Mouse (Mus musculus): ENCODE measurements at regions not wholly inside any gene's neighbourhood (a gene's known extent, or its start where the extent isn't known, plus 50 kb on each side); places are given as distances from the start of the nearest gene placed in this dataset.
"Not testable (repeated sequence)": the region's sequence is repeated elsewhere in the genome, so short reads cannot be mapped to it uniquely, and the experiment has no call there.

DNA sequence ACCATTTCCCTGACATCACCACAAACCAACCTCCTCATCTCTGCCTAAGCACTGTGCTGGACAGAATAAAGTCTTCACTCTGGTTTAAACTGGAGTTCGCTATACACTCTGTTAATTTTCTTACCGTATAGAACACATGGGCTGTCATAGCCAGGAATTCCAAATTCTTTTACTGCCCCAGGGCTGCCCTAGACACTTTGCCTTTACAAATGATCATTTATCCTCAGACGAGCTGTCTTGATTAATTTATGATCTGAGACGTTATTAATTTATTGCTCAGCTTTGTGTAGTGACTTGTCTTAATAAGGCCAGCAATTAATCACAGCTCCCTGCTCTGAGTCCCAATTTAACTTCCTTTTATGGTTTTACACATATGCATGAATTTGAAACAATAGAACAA is 125.2 kb upstream of the Lnx1 start:
- DNase-seq (ENCODE audit: low spot score in 2 of 2) = no peak

- no peak for DNase-seq (ENCODE audit: low spot score in 2 of 2)
Observed at GRCm38 (mm10) chr5:74825517-74826254, 123.0 kb upstream of the Lnx1 start.

GRCm38 (mm10) chr5:74823719-74824118 is 121.0 kb upstream of the Lnx1 start:
- no peak for DNase-seq (ENCODE audit: low spot score in 2 of 2)

- no peak for DNase-seq (ENCODE audit: low spot score in 2 of 2)
Observed at GRCm38 (mm10) chr5:74821969-74822368, 119.3 kb upstream of the Lnx1 start.

- peak in 1 of 2 experiments; percentile 51 for DNase-seq (ENCODE audit: low spot score in 2 of 2)
Observed at GRCm38 (mm10) chr5:74816523-74816922, 113.8 kb upstream of the Lnx1 start.

DNA sequence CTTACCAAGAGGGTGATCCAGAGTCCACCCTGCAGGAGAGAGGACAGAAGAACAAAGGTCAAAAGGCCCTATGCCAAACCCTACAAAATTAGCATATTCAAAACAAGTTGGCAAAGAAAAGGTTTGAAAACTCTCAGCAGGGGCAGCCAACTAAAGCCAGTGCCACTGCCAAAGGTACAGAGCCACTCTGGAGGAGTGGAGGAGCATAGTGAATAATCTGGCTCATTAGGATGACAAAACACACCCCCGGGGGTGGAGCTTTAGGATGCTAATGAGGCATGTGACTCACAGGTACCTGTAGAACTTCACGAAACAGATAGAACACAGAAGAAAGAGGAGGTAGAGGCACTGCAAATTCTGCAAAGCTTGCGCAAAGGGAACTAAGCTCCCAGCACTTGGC is 110.7 kb upstream of the Lnx1 start:
- DNase-seq (ENCODE audit: low spot score in 2 of 2) = no peak

- no peak for DNase-seq (ENCODE audit: low spot score in 2 of 2)
Observed at GRCm38 (mm10) chr5:74811046-74811445, 108.3 kb upstream of the Lnx1 start.

DNA sequence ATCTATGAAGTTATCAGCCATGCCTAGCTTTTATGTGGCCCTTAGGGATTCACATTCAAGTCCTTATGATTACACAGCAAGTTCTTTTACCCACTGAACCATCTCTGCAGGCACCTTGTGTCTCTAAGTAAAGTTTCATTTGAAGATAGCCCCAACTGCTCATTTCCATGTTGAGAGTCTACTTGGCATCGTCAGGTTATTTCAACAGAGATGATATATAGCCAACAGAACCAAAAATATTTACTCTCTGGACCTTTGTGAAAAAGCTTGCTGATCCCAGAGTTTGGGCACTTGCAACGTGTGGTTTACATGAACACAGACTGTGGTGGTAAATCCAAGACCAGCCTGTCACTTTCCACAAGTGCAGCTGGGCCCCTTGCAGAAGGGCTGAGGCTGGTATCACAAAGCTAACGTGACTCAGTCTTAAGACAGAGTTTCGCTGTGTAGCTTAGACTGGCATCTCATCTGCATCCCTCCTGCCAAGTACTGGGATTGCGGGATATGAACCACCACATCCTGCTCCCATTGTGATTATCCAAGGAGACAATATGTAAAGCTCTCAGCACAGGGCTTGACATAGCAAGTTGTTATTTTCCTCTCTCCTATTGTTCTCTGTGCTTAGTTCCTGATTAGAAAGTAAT is 105.0 kb upstream of the Lnx1 start:
- no peak for DNase-seq (ENCODE audit: low spot score in 2 of 2)

DNA sequence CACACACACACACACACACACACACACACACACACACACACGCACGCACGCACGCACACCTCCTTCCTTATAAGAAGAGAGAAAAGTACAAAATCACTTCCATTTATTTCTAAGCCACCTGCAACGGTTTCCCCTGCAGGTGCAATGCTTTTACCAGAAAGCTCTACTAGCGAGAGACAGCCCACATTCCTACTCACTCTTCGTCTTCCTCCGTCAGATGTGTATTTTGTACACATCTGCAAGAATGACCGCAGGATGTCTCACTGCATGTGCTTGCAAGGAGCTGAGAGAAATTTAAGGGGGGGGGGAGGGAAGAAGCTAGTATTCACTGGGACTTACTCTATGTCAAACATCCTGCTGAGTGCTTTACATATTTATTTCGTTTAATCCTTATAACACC is 99.2 kb upstream of the Lnx1 start:
- DNase-seq (ENCODE audit: low spot score in 2 of 2) = no peak

- no peak for DNase-seq (ENCODE audit: low spot score in 2 of 2)
Observed at GRCm38 (mm10) chr5:74800351-74800750, 97.6 kb upstream of the Lnx1 start.

GRCm38 (mm10) chr5:74796421-74797067 is 93.8 kb upstream of the Lnx1 start:
- DNase-seq (ENCODE audit: low spot score in 2 of 2) = peak in 1 of 2 experiments; percentile 21

- DNase-seq (ENCODE audit: low spot score in 2 of 2) = peak in 1 of 2 experiments; percentile 49
Observed at GRCm38 (mm10) chr5:74794726-74795125, 92.0 kb upstream of the Lnx1 start.

GRCm38 (mm10) chr5:74793431-74793830 is 90.7 kb upstream of the Lnx1 start:
- DNase-seq (ENCODE audit: low spot score in 2 of 2) = peak in 1 of 2 experiments; percentile 19

GRCm38 (mm10) chr5:74792936-74793335 is 90.2 kb upstream of the Lnx1 start:
- DNase-seq (ENCODE audit: low spot score in 2 of 2) = no peak

DNA sequence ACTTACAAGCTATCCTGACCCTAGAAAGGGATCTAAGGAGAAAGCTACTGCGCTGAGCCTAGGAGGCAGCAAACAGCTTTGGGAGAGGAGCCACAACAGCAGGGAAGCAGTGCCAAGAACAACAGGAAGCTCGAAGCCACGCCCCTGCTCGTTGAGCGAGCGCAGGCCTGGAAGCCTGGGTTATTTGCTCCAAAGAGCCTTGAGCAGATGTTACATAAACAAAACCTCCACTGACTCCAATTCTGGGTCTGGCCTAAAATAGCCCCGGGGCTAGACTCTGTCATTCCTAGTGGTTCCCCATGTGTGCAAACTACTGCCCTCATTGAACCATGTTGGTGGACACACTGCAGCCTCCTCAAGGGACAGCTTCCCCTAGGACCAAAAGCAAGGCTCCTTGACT is 89.6 kb upstream of the Lnx1 start:
- peak; percentile 82 to 90 for DNase-seq (ENCODE audit: low spot score in 2 of 2)

- not testable (repeated sequence) for DNase-seq (ENCODE audit: low spot score in 2 of 2)
Observed at GRCm38 (mm10) chr5:74790501-74790900, 87.8 kb upstream of the Lnx1 start.

DNA sequence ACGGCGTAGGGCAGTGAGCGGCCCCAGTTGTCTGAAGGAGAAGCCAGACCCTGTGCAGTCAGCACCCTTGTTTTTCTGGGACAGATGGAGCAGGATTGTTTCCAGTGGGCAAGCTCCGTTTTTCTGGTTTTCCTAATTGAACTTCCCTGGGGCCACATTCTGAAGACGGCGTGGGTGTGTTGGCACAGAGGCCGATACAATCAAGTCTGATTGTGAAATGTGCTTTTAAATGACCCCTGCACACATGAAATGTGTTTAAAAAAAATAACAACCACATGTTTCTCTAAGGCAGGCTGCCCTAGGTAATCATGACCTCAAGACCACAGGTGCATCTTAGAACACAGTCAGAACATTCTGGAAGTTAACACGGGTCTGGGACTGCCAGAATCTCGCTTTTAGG is 81.2 kb upstream of the Lnx1 start:
- peak in 1 of 2 experiments; percentile 52 for DNase-seq (ENCODE audit: low spot score in 2 of 2)

- no peak for DNase-seq (ENCODE audit: low spot score in 2 of 2)
Observed at GRCm38 (mm10) chr5:74778076-74778465, 75.4 kb upstream of the Lnx1 start.

- no peak for DNase-seq (ENCODE audit: low spot score in 2 of 2)
Observed at GRCm38 (mm10) chr5:74777381-74778075, 74.8 kb upstream of the Lnx1 start.

DNA sequence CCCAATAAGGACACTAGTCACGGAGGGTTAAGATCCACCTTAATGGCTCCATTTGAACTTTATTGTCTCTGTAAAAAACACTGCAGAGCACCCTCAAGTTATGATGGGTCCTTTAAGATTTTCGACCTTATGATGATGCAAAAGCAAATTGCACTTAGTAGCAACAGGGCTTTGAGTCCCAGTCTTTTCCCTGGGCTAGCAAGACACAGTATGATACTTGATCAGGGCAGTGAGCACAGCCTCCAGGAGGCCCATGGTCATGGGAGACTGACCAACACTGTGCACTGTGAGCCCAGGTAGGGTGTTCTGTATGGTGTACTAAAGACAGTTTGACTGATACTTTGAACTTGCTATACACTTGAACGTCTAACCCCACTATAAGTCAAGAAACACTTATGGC is 73.4 kb upstream of the Lnx1 start:
- no peak for DNase-seq (ENCODE audit: low spot score in 2 of 2)

GRCm38 (mm10) chr5:74775596-74775995 is 72.9 kb upstream of the Lnx1 start:
- no peak for DNase-seq (ENCODE audit: low spot score in 2 of 2)
